Mouse (Mus musculus) limb, embryonic 15.5 days (tissue): Measurements from ENCODE around the gene Prss50. TPM values are rescaled to one million over a fixed set of nuclear protein-coding genes. Genes with fewer than 3 reads are reported as not detected.

Experiments used
- ATAC-seq: fragments of 200-750 bp; cut with Nextera tagmentation; 2 replicates; pipeline ENCODE4 v1.8.0; 2017; ENCODE audit warnings: low read depth, moderate TSS enrichment; ENCODE audit not compliant: insufficient number of reproducible peaks, low FRiP score, low TSS enrichment
- H3K27ac ChIP-seq: fragments of 300-500 bp; sonication (generic); 2 replicates; pipeline ENCODE4 v1.5.1; 2015; ENCODE audit warnings: moderate library complexity, mild to moderate bottlenecking, inconsistent platforms
- H3K27me3 ChIP-seq: fragments of 300-500 bp; sonication (generic); 2 replicates; pipeline ENCODE4 v1.6.1; 2015; ENCODE audit warnings: inconsistent platforms
- H3K36me3 ChIP-seq: fragments of 300-500 bp; sonication (generic); 2 replicates; pipeline ENCODE4 v1.6.1; 2015; ENCODE audit warnings: inconsistent platforms
- H3K4me1 ChIP-seq: fragments of 300-500 bp; sonication (generic); 2 replicates; pipeline ENCODE4 v1.6.1; 2015; ENCODE audit warnings: inconsistent platforms
- H3K4me2 ChIP-seq: fragments of 300-500 bp; sonication (generic); 2 replicates; pipeline ENCODE4 v1.6.1; 2015; ENCODE audit warnings: mild to moderate bottlenecking, inconsistent platforms
- H3K4me3 ChIP-seq: fragments of 300-500 bp; sonication (generic); 2 replicates; pipeline ENCODE4 v1.5.1; 2015; ENCODE audit warnings: mild to moderate bottlenecking, inconsistent platforms
- H3K9ac ChIP-seq: fragments of 300-500 bp; sonication (generic); 2 replicates; pipeline ENCODE4 v1.6.1; 2015; ENCODE audit warnings: inconsistent platforms
- H3K9me3 ChIP-seq: fragments of 300-500 bp; sonication (generic); 2 replicates; pipeline ENCODE4 v1.6.1; 2016; ENCODE audit warnings: inconsistent platforms
- WGBS: fragments of 180-500 bp; shearing (Covaris S2); methylation state at CpG from one replicate; pipeline ENCODE4 v1.1.7; 2015; 5-methylcytosine and 5-hydroxymethylcytosine counted together
- polyA plus RNA-seq: library from polyadenylated mRNA; unstranded; fragments of >200 nt; fragmentation: Nextera tagmentation; extraction: Ambion mirVana; gene quantifications from 2 replicates; pipeline ENCODE4 v1.2.1, GENCODE M21; 2015

Gene Prss50
- polyA plus RNA-seq, 1 experiment from 2014 or later, result 0.46 TPM

GRCm38 (mm10) chr9:110877353-110877752 is 19.6 kb downstream of the Prss50 start:
- 94% methylated on average over 1 of the region's 1 CpGs for WGBS
- Histone ChIP-seq H3K9ac (no peak overlapping the region), H3K27me3 (peaks cover 34% of the 10 kb centered on the region), H3K4me1 (peaks cover 42% of the 10 kb centered on the region), H3K27ac (no peak overlapping the region), H3K36me3 (no peaks in the 10 kb centered on the region), H3K4me2 (no peak overlapping the region), H3K4me3 (no peak overlapping the region), H3K9me3 (no peaks in the 10 kb centered on the region)
- ATAC-seq, result no peak

GRCm38 (mm10) chr9:110877888-110878287 is 20.1 kb downstream of the Prss50 start:
- Histone ChIP-seq H3K4me1 (peaks cover 42% of the 10 kb centered on the region), H3K4me2 (no peak overlapping the region), H3K36me3 (no peaks in the 10 kb centered on the region), H3K27me3 (peaks cover 28% of the 10 kb centered on the region), H3K9me3 (no peaks in the 10 kb centered on the region), H3K27ac (no peak overlapping the region), H3K4me3 (no peak overlapping the region), H3K9ac (no peak overlapping the region)
- WGBS, result 82% methylated on average over 5 of the region's 5 CpGs
- no peak for ATAC-seq

GRCm38 (mm10) chr9:110879191-110879920 is 21.6 kb downstream of the Prss50 start, which contains the start of gene Als2cl:
Als2cl (plus strand) TSS chr9:110879870.
- peak; percentile 7; the same call in 1 of the 2 replicates for ATAC-seq
- 16% methylated on average over 12 of the region's 12 CpGs for WGBS

GRCm38 (mm10) chr9:110879998-110880561 is 22.3 kb downstream of the Prss50 start, which contains the start of gene Tmie:
Tmie (minus strand) TSS chr9:110880113.
- H3K4me2 ChIP-seq, result peak within 1 kb of the TSS; percentile 86
- H3K9me3 ChIP-seq, result no peaks in the 10 kb centered on the region
- WGBS, result under 1% methylated on average over 53 of the region's 57 CpGs
- H3K27ac ChIP-seq, result peak within 1 kb of the TSS; percentile 47
- H3K36me3 ChIP-seq, result no peaks in the 10 kb centered on the region
- H3K4me1 ChIP-seq, result peaks cover 25% of the 10 kb centered on the region
- peak; percentile 54 for ATAC-seq
- peaks cover 11% of the 10 kb centered on the region; the same call in 1 of the 2 replicates for H3K27me3 ChIP-seq
- H3K4me3 ChIP-seq, result peak within 1 kb of the TSS; percentile 52
- peak within 1 kb of the TSS; percentile 26 for H3K9ac ChIP-seq

More at GRCm38 (mm10) chr9:110879191-110879920, 21.6 kb downstream of the Prss50 start, which contains the start of gene Als2cl:
- peak within 1 kb of the TSS; percentile 26 for H3K9ac ChIP-seq
- peak within 1 kb of the TSS; percentile 52 for H3K4me3 ChIP-seq
- H3K9me3 ChIP-seq, result no peaks in the 10 kb centered on the region
- peak within 1 kb of the TSS; percentile 47 for H3K27ac ChIP-seq
- peak within 1 kb of the TSS; percentile 86 for H3K4me2 ChIP-seq
- no peaks in the 10 kb centered on the region for H3K36me3 ChIP-seq
- peaks cover 14% of the 10 kb centered on the region; the same call in 1 of the 2 replicates for H3K27me3 ChIP-seq
- peaks cover 33% of the 10 kb centered on the region for H3K4me1 ChIP-seq

- Histone ChIP-seq H3K36me3 (no peaks in the 10 kb centered on the region), H3K4me1 (peaks cover 24% of the 10 kb centered on the region), H3K4me3 (peak overlapping the region; percentile 52), H3K27me3 (peaks cover 11% of the 10 kb centered on the region; the same call in 1 of the 2 replicates), H3K9me3 (no peaks in the 10 kb centered on the region), H3K27ac (no peak overlapping the region; the same call in 1 of the 2 replicates), H3K4me2 (peak overlapping the region; percentile 86), H3K9ac (0 out of 2 replicates have a peak overlapping the region, but pooled peaks have one; percentile 26)
- WGBS, result 59% methylated on average over 4 of the region's 4 CpGs
- no peak for ATAC-seq
These were observed 23.0 kb downstream of the Prss50 start for GRCm38 (mm10) chr9:110880772-110881171.

GRCm38 (mm10) chr9:110881953-110882352 is 24.2 kb downstream of the Prss50 start:
- ATAC-seq, result no peak
- Histone ChIP-seq H3K4me2 (no peak overlapping the region), H3K27me3 (peaks cover 11% of the 10 kb centered on the region; the same call in 1 of the 2 replicates), H3K4me3 (no peak overlapping the region), H3K9me3 (no peaks in the 10 kb centered on the region), H3K27ac (no peak overlapping the region), H3K9ac (no peak overlapping the region), H3K4me1 (peaks cover 24% of the 10 kb centered on the region), H3K36me3 (no peaks in the 10 kb centered on the region)
- 68% methylated on average over 7 of the region's 7 CpGs for WGBS

GRCm38 (mm10) chr9:110887388-110888303 is 29.9 kb downstream of the Prss50 start:
- H3K4me3 ChIP-seq, result no peak overlapping the region
- H3K9me3 ChIP-seq, result no peaks in the 10 kb centered on the region
- H3K9ac ChIP-seq, result no peak overlapping the region
- H3K27me3 ChIP-seq, result no peaks in the 10 kb centered on the region
- no peaks in the 10 kb centered on the region for H3K4me1 ChIP-seq
- 62% methylated on average over 9 of the region's 9 CpGs for WGBS
- no peak for ATAC-seq
- no peak overlapping the region for H3K4me2 ChIP-seq
- H3K36me3 ChIP-seq, result no peaks in the 10 kb centered on the region
- no peak overlapping the region for H3K27ac ChIP-seq

- Histone ChIP-seq H3K4me3 (no peak overlapping the region), H3K4me1 (no peaks in the 10 kb centered on the region), H3K9ac (no peak overlapping the region), H3K4me2 (no peak overlapping the region), H3K9me3 (no peaks in the 10 kb centered on the region), H3K27ac (no peak overlapping the region), H3K27me3 (no peaks in the 10 kb centered on the region), H3K36me3 (no peaks in the 10 kb centered on the region)
- WGBS, result 84% methylated on average over 14 of the region's 14 CpGs
- ATAC-seq, result no peak
These were observed 31.2 kb downstream of the Prss50 start for GRCm38 (mm10) chr9:110888935-110889334.

GRCm38 (mm10) chr9:110890026-110890783 is 32.4 kb downstream of the Prss50 start:
- no peaks in the 10 kb centered on the region for H3K9me3 ChIP-seq
- 0 out of 2 replicates have a peak, but pooled peaks cover 4% of the 10 kb centered on the region for H3K27me3 ChIP-seq
- H3K9ac ChIP-seq, result no peak overlapping the region
- no peak for ATAC-seq
- no peak overlapping the region for H3K4me3 ChIP-seq
- WGBS, result 12% methylated on average over 21 of the region's 21 CpGs
- H3K4me2 ChIP-seq, result no peak overlapping the region
- H3K4me1 ChIP-seq, result no peaks in the 10 kb centered on the region
- no peak overlapping the region for H3K27ac ChIP-seq
- H3K36me3 ChIP-seq, result no peaks in the 10 kb centered on the region

GRCm38 (mm10) chr9:110891077-110891828 is 33.5 kb downstream of the Prss50 start:
- no peak for ATAC-seq
- 78% methylated on average over 12 of the region's 12 CpGs for WGBS
- H3K4me1 ChIP-seq, result peaks cover 7% of the 10 kb centered on the region

More at GRCm38 (mm10) chr9:110891077-110891828, 33.5 kb downstream of the Prss50 start:
- no peaks in the 10 kb centered on the region for H3K9me3 ChIP-seq
- H3K27ac ChIP-seq, result no peak overlapping the region
- 0 out of 2 replicates have a peak, but pooled peaks cover 4% of the 10 kb centered on the region for H3K27me3 ChIP-seq
- no peaks in the 10 kb centered on the region for H3K36me3 ChIP-seq
- H3K4me3 ChIP-seq, result no peak overlapping the region
- H3K4me2 ChIP-seq, result no peak overlapping the region
- H3K9ac ChIP-seq, result no peak overlapping the region
